Mouse (Mus musculus) lung, postnatal 25 days (tissue): ENCODE data around the gene Nod2.

Experiments
- DNase-seq: peaks from one replicate; pipeline ENCODE4 v3.0.0; 2022; ENCODE audit warnings: low spot score

The Nod2 gene

DNA sequence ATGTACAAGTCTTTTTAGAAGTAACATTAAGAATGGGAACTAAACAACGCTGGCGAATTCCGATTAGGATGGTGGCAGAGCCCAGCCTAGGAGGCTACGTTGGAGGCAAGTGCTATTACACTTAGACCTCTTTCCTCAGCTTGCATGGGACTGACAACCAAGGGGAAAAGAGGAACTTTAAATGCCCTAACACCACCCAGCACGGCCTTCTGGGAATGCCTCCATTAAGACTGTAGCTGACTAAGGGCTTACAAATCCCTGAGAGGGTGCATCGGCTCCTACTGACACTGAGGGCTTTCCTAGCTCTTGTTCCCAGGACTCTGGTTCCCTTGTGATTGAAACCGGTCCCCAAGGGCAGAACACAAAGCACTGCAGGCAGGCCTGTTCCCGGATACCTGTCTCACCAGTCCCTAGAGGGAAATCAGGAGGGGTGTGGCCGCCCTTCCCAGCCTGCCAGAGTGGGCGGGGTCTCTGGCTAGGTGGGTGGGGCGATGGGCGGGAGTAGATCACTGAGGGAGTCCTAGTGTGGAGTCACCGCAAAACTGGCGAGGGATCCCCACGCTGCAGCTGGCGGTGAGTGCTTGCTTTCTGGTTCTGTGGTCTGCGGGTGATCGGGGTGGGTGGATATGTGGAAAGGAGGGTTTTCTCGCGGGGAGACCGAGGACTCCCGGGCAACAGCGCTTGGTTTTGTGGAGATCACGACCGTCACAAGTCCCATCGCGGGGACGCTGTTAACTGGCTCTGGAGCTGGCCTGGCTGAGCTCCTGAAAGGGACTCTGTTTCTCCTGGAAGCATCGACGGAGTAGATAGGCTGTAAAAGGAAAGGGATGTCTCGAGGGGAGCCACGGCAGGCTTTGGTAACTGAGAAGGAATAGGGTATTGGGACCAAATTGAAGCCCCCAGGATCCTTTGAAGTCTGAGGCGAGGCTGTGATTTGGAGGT lies at the start of gene Nod2:
TSS of gene Nod2 (plus strand) at position 479 of the 942 bp plus-strand sequence.
- peak; percentile 92 for DNase-seq

DNA sequence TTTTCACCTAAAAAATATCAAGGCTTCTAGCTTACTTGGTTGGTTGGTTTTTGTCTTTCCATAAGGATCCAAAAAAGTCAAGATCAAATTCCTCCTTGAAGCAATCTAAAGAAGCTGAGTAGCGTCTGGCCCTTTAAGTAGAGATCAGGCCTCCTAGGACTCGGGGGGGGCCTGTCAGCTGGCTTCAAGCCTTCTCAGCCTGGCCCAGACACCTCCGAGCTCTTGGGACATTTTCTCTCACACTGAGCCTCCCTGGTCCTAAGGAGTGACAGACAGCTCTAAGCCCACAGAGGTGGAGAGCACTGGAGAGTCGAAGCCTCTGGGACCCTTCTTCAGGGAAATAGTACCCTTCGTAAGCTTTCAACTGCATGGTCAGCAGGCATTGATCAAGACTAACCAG lies 48.5 kb upstream of the Nod2 start:
- DNase-seq: no peak

DNA sequence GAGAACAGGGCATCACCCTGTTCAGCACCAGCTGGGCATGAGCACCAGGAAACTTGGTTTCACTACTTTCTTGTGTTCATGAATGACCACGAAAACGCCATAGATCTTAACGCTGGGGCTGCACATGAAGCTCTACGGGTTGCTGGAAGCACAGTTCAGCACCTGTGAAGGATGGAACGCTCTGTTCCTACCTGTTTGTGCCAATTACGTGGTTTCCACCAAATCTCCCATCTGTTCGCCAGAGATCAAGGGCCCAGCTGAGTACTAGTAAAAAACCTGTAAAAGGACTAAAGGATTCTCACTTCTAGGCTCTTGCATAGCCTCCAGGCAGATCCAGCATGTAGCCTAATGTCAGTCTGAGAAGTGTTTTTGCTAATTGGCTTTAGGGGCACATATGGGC lies 47.6 kb upstream of the Nod2 start:
- no peak for DNase-seq

DNA sequence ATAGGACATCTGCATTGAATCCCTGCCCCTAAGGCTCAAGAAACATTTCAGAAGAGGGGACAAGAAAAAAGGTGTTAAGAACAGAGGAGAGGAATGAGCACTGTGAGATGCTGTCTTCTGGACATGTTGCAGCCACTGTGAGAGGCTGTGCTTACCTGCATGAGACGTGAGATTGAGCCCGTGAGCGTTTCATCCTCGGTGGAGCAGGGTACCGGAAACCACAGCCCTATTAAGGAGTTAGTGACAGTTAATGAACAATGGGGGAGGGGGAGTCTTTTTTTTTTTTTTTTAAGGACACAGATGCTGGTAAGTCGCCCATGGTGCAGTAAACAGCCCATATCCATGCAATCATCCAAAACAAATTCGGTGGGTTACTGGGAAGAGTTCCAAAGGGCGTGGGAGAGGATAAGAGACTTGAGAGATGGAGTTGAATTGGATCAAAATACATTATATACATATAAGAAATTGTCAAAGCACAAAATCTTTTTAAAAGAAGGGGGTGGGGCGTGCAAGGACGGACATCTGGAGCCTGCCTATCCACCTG lies 43.6 kb upstream of the Nod2 start:
- DNase-seq: no peak

DNA sequence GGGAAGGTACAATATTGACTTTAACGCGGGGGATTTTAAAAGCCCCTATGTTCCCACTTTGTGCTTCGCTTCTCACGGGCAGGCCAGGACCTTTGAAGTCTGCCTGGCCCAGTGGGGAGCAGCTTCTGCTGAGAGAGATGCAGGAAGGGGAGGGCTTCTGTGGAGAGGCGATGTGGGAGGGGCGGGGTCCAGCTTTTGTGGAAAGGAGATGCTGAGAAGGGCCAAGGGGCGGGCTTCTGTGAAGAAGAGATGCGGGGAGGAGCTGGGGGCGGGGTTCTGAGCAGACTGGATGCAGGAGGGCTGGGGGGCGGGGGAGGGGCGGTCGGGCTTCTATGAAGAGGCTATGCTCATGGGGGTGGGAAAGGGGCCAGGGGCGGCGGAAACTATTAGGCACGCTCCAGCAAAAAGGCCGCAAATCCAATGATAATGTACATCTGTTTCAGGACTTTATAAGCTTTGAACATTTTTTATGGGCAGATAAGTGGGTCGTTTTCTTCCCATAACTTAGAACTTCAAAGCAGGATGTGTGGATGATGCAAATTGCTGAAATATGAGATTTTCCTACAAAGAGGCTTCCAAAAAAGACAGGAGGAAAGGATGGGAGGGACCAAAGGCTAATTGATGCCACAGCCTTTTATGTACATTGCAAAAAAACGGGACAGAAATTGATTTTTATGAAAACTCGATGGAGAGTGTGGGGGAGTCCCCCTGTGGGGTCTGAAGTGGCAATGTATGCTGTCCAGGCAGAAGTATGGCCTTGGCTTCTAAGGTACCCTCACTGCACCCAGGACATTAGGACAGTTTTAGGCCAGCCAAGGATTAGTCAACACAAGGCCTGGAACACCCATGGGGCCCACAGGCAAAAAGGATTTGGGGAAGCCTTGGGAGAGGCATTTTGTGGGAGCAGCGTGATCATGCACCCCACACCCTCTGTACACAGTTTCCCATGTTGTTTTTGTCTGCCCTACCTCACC lies 42.8 kb upstream of the Nod2 start:
- DNase-seq: peak; percentile 28

DNA sequence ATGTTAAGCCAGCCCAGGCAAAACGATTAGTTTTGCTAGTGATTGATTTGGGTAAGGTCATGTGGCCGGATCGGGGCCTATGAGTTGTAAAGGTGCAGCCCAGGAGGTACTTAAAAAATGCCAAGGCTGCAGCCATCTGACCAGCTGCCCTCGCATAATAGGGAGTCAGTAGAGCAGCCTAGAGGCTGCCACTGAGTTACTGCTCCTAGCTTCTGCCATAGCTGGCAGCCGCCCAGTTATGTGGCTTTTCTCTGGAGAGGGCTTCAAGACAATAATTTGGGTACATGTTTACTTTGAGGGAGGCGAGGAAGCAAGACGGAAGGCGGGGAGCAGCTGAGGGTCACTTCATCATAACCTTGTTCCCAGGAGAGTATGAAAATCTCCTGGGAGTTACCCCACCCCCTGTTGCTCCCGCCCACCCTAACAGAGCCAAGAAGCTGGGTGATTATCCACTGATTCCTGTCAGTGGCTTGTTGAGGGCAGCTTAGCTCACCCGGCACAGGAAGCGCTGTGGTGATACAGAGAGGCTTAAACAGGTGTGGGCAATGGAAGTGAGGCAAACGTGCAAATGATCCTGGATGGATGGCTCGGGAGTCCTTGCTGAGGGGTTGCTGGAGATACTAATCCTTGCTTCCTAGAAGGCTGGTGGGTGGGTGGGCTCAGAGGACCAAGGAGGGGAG lies 41.6 kb upstream of the Nod2 start:
- peak; percentile 49 for DNase-seq

DNA sequence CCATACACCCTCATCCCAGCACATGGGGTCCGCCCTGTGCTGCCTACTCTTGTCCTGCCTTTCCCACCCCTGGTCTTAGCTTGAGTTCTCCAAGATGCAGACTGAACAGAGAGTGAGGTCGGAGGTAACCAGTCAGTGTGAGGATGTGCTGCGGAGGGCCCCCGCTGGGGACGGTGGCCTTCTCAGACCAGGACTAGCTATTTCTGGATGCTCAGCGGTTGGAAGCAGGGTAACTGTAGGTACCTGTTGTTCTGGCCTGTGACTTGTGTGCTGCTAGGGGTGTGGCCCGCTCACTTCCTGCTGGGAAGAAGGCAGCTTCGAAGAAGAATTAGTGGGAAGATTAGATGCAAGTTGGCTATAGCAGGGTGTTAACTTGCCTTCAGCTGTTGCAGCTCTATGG lies 38.1 kb upstream of the Nod2 start:
- DNase-seq: no peak

DNA sequence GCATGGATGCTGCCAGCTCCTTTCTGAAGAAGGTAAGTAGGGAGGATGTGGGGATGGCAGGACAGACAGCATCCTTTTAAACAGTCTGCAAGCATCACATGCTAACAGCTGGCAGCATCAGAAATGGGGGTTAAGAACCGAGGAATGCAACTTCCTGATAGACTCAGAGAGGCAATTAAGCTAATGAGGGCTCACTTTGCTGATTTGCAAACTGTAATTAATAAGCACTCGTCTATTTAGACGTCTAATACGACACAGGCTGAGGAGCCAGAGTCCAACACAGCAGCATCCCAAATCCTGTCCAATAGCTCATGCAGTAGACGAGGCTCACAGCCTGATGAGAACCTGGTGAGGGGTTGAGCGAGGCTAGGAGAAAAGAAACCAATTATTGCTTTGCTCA lies 36.8 kb upstream of the Nod2 start:
- DNase-seq: no peak

DNA sequence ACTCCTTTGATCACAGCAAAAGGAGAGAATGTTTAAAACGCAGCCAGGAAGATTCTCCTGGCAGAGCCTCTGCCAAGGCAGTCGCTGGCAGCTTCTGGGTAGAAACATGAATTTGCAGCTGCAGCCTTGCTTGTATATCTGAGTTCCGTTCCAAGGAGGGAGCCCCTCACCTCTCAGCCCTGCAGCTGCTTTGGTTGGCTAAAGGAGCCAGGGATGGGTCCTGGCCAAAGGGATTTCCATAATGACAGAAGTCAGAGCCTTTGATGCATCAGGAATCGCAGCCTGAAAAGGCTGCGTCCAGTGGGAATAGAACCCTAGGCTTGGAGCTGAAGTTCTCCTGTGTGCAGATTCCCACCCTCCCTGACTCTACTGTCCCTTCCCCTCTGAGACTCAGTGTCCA lies 32.1 kb upstream of the Nod2 start:
- DNase-seq: no peak

DNA sequence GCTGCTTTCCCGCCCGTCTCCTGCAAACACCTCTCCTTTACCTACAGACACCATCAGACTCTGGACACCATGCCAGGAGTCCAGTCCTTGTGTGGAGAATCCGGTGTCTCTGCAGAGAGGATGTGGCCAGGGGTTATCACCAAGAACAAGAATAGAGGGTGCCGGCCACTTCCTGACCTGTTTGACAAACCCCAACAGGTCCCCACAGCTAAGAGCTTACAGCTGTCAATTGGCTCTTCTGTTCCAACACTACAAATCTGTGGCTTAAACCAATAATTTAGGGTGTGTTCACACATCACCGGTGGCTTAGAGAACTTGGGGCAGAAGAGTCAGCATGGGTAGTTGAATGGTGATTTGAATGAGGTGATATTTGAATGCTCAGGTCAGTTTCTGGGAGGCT lies 28.5 kb upstream of the Nod2 start:
- DNase-seq: no peak

DNA sequence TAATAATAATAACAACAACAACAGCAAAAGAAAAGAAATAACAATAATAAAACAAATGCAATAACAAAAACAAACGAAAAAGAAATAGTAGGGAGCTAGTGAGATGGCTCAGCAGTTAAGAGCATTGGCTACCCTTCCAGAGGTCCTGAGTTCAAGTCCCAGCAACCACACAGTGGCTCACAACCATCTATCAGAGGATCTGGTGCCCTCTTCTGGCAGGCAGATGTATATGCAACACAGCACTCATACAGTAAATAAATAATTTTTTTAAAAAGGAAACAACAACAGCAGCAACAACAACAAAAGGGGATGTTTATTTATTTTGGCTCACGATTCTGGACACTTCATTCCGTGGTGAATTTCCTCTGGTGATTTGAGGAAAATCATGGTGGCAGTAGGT lies 27.6 kb upstream of the Nod2 start:
- no peak for DNase-seq

DNA sequence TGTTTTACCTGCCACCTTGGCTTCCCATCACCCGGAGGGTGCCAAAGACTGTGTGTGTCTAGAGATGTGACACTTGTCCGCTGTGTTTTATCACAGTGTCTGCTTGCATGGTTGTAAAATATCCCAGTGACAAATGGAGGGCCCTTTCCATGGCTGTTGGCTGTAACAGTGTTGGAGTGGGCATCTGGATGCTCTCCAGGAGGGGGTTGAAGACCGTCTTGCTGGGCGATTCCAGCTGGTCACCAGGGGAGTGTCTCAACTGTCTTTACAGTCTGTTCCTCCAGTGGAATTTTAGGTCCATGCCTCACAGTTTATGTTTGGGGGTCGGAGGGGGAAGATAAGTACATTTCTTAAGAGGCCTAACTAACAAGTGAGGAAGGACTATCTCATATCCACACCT lies 26.2 kb upstream of the Nod2 start:
- no peak for DNase-seq

DNA sequence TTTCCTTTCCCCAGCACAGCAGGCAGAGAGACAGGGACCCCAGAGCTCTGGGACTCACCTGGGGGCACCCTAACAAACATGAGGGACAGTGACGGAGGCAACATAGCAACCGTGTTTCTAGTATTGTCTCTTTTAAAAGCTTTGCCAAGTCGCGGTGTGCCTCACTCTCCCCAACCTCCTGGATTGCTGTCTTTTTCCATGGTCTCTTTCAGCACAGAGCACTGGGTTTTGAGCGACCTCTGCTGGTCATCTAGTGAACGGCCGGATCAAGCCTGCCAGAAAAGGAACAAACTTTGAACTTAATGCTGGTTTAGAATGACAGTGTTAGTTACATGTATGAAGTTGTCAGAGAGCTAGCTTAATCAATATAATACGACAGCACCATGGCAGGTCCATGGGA lies 25.7 kb upstream of the Nod2 start:
- DNase-seq: peak; percentile 76

DNA sequence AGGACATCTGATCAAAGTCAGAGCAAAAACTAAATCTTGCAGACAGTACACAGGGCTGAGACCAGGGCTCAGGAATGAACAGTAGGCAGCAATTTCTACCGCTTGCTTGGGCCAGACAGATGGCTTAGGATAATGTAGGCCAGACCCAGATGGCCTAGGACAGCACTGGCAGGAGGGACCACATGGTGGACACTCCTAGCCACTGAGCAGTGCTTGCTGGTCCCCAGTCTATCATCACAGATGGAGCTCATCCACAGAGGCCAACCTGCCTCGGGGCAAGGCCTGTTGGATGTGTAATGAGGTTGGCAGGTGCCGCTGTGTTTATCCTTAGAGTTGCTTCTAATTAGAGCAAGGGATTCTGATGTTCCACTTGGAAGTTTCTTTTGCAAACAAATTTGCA lies 23.8 kb upstream of the Nod2 start:
- no peak for DNase-seq

DNA sequence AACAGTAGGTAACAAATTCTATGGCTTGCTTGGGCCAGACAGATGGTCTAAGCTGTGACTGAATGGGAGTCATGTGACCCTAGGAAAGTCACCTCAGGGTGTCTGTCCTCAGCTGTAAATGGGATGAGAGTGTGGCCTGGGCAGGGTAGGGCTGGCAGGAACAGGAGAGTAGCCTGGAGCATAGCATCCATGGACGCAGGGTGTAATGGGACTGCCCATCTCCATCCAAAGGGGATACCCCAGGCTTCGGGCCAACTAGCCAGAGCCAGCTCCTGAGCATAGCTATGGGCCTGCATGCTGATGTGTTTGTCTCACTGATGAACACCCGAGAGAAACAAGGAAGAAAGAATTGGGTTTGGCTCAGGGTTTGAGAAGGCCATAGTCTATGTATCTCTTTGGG lies 22.8 kb upstream of the Nod2 start:
- DNase-seq: no peak

DNA sequence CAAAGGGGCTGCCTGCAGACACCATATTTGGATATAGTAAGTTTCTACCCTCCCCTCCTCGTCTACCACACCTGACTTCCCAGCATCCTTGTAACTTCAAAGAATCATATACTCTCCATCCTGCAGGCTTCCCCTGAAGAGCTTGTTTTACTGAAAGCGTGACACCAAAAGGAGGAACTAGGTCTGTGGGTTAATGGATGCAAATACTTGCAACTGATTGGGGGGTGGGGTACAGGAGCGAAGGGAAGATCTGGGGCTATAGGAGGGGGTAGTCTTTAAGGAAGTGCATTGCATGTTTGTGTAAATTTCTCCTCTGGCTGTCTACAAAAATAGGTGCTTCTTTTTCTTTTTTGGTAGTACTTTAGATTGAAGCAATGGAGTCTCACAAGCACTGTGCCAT lies 20.7 kb upstream of the Nod2 start:
- no peak for DNase-seq

DNA sequence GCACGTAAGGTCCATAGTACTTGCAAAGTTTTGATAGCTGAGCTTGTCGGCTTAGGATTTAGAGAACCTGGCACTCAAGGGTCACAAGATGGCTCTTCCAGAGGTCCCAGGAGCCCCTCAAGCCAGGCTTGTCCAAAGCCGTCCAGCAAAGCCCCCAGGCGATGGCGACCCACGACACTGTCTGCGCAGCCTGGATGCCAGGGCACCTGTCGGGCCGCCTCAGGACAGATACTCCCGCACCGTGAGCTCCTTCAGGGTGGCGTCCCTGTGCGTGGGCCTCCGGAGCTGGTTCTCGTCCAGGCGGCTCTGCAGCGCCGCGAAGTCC lies 20.2 kb upstream of the Nod2 start:
- no peak for DNase-seq

DNA sequence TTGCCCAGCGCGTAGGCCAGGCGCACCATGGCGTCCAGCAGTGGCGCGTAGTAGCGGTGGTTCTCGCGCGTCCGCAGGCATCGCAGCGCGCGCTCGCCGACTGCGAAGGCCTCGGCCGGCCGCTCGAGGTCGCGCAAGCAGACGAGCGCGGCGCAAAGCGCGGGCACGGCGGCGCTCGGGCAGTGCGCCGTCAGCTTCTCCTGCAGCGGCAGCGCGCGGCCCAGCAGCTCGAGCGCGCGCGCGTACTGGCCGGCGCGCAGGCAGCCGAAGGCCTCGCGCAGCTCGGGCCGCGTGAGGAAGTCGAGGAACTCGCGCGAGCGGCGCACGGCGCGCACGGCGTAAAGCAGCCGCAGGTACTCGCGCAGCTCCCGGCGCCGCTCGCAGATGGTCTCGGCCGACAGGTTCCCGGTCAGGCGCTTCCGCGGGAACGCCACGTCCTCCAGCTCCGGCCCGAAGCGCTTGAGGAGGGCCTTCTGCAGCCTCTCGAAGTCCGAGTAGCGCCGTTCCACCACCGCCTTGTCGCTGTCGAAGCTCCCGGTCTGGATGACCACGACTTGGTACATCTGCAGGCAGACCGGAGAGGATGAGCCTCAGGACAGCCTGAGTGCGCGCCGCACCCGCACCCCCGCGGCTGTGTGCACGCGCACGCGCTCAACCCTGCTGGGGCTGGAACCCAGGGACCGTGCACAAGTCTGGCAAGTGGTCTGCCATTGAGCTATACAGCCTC lies 19.7 kb upstream of the Nod2 start:
- DNase-seq: peak; percentile 60

DNA sequence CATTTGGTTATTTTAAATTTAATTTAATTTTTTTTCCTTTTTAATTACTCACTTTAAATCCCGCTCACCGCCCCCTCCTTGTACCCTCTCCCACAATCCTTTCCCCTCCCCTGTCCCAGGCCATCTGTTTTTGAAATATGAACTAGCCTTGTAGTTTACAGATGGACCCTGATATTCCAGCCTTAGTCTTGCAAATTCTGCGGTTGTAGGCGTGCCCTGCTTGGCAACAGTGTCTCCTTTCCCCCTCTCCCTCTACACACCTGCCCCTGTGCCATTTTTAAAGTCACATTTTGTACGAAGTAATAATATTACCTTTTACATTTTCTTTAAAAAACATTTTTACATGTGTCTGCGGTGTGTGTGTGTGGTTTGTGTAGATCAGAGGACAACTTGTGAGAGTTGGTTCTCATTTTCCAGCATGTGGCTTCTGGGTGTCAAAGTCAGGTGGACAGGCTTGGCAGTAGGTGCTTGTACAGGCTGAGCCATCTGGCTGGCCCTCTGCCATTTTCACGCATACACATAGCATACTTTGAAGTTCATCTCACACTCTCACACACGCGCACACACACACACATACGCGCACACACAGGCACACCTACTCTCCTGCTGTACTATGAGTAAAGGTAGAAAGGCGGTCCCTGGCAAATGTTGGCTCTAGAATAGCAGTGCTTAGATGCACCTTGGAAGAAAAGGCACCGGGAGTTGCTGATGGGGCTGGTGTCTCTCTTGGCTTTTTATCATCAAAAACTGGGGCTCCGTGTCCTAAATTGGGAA lies 18.9 kb upstream of the Nod2 start:
- no peak for DNase-seq

DNA sequence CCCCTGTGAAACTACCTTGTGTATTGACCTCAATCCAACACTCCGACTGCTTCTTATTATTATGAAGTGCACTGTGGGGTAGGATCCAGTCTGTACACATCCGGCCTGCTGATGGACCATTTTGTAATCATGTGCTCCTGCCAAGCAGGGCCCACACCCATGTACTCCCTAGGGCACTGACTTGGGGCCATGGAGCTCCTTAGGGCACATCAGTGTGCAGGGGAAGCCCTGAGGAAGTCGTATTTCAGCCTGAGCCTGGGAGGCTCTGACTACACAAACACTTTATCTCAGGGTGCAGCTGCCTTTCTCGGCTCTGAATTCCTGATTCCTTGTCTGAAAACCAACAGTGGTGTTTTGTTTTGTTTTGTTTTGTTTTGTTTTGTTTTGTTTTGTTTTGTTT lies 16.9 kb upstream of the Nod2 start:
- DNase-seq: peak; percentile 34

DNA sequence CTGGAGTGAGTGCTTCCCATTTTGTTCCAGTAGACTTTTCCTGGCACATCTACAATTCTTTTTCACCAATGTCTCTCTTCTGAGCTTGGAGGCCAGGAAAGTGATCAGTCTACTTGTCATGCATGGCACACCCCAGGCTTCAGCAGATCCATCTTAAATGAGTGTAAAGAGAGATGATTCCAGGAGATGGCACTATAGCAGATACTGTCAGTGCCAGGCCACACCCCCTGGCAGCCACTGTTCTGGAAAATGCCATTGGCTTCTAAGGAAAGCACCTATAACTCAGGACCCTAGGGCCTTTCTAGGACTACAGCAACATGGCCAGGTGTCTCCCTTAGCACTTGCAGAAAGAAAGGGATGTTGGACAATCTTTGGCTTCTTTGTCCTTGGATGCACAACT lies 16.0 kb upstream of the Nod2 start:
- peak; percentile 42 for DNase-seq
